Mouse (Mus musculus) embryonic fibroblast, embryonic 13.5 days (primary cell): ENCODE measurements around the gene Rnf151.
"Not testable (repeated sequence)": the region's sequence is repeated elsewhere in the genome, so short reads cannot be mapped to it uniquely, and the experiment has no call there.

Experiments
- CTCF ChIP-seq: IDR thresholded peaks from 2 replicates; pipeline ENCODE4 v1.5.1; 2011; ENCODE audit warnings: mild to moderate bottlenecking, control low read depth, low read length, moderate library complexity, borderline replicate concordance; ENCODE audit not compliant: insufficient read depth
- POLR2A ChIP-seq: IDR thresholded peaks from 2 replicates; pipeline ENCODE4 v1.6.1; 2011; ENCODE audit warnings: low read depth, mild to moderate bottlenecking, control low read depth, low read length, moderate library complexity

- not testable (repeated sequence) for TF ChIP-seq POLR2A, CTCF
Measured at GRCm38 (mm10) chr17:24721383-24721955, 3.6 kb upstream of the Rnf151 start.
